Mouse (Mus musculus): ENCODE measurements around the gene Actr3b. TPM values are rescaled to one million over a fixed set of nuclear protein-coding genes. Genes with fewer than 3 reads are reported as not detected.
"Not testable (repeated sequence)": the region's sequence is repeated elsewhere in the genome, so short reads cannot be mapped to it uniquely, and the experiment has no call there.

Actr3b gene
- polyA plus RNA-seq, 1 experiment from 2014 or later: 49.3 TPM

GRCm38 (mm10) chr5:25870632-25871031 is 110.8 kb downstream of the Actr3b start:
- peak; percentile 30; the same call in 1 of the 2 replicates for ATAC-seq (replicated peaks)
- no peaks in the 10 kb centered on the region for H3K9me3 ChIP-seq
- no peak overlapping the region for H3K4me3 ChIP-seq
- no peak overlapping the region for H3K4me2 ChIP-seq (replicated peaks)
- H3K4me1 ChIP-seq: peaks cover 16% of the 10 kb centered on the region
- H3K27me3 ChIP-seq: no peaks in the 10 kb centered on the region
- H3K27ac ChIP-seq (replicated peaks): no peak overlapping the region
- H3K36me3 ChIP-seq: no peaks in the 10 kb centered on the region
- H3K9ac ChIP-seq (replicated peaks): no peak overlapping the region
- WGBS: 70% methylated on average over 3 of the region's 3 CpGs

- Histone ChIP-seq H3K4me2 (replicated peaks) (no peak overlapping the region), H3K27me3 (no peaks in the 10 kb centered on the region), H3K4me3 (no peak overlapping the region), H3K4me1 (peaks cover 16% of the 10 kb centered on the region), H3K27ac (replicated peaks) (no peak overlapping the region), H3K9ac (replicated peaks) (no peak overlapping the region), H3K36me3 (no peaks in the 10 kb centered on the region), H3K9me3 (no peaks in the 10 kb centered on the region)
- peak; percentile 76 for ATAC-seq (replicated peaks)
- WGBS: 61% methylated on average over 12 of the region's 12 CpGs
These were observed 111.7 kb downstream of the Actr3b start for GRCm38 (mm10) chr5:25871342-25872023.

GRCm38 (mm10) chr5:25873046-25873445 is 113.2 kb downstream of the Actr3b start:
- Histone ChIP-seq H3K4me1 (peaks cover 16% of the 10 kb centered on the region), H3K9ac (replicated peaks) (no peak overlapping the region), H3K4me2 (replicated peaks) (no peak overlapping the region), H3K27me3 (no peaks in the 10 kb centered on the region), H3K36me3 (no peaks in the 10 kb centered on the region), H3K27ac (replicated peaks) (no peak overlapping the region), H3K9me3 (no peaks in the 10 kb centered on the region), H3K4me3 (no peak overlapping the region)
- ATAC-seq (replicated peaks): no peak
- WGBS: 76% methylated on average over 2 of the region's 2 CpGs

- not testable (repeated sequence) for H3K4me1 ChIP-seq; H3K4me3 ChIP-seq; ATAC-seq (replicated peaks); H3K36me3 ChIP-seq; H3K27ac ChIP-seq (replicated peaks); H3K9ac ChIP-seq (replicated peaks); H3K4me2 ChIP-seq (replicated peaks); H3K27me3 ChIP-seq; H3K9me3 ChIP-seq
These were observed 116.1 kb downstream of the Actr3b start for GRCm38 (mm10) chr5:25875927-25876326.

- H3K4me3 ChIP-seq: no peak overlapping the region
- no peaks in the 10 kb centered on the region for H3K27me3 ChIP-seq
- H3K9ac ChIP-seq (replicated peaks): no peak overlapping the region
- no peaks in the 10 kb centered on the region for H3K4me1 ChIP-seq
- no peak for ATAC-seq (replicated peaks)
- H3K27ac ChIP-seq (replicated peaks): no peak overlapping the region
- H3K9me3 ChIP-seq: no peaks in the 10 kb centered on the region
- WGBS: 76% methylated on average over 5 of the region's 5 CpGs
- H3K4me2 ChIP-seq (replicated peaks): no peak overlapping the region
- H3K36me3 ChIP-seq: no peaks in the 10 kb centered on the region
These were observed 117.5 kb downstream of the Actr3b start for GRCm38 (mm10) chr5:25877281-25877680.

GRCm38 (mm10) chr5:25877996-25878395 is 118.2 kb downstream of the Actr3b start:
- Histone ChIP-seq H3K4me1 (no peaks in the 10 kb centered on the region), H3K9me3 (no peaks in the 10 kb centered on the region), H3K4me2 (replicated peaks) (no peak overlapping the region), H3K27ac (replicated peaks) (no peak overlapping the region), H3K4me3 (no peak overlapping the region), H3K27me3 (no peaks in the 10 kb centered on the region), H3K9ac (replicated peaks) (no peak overlapping the region), H3K36me3 (no peaks in the 10 kb centered on the region)
- 80% methylated on average over 3 of the region's 3 CpGs for WGBS
- ATAC-seq (replicated peaks): no peak

- Histone ChIP-seq H3K9me3 (peaks cover 7% of the 10 kb centered on the region; the same call in 1 of the 2 replicates), H3K4me2 (replicated peaks) (no peak overlapping the region), H3K36me3 (no peaks in the 10 kb centered on the region), H3K9ac (replicated peaks) (no peak overlapping the region), H3K27ac (replicated peaks) (no peak overlapping the region), H3K4me1 (peaks cover 4% of the 10 kb centered on the region; the same call in 1 of the 2 replicates), H3K27me3 (no peaks in the 10 kb centered on the region), H3K4me3 (no peak overlapping the region)
- 84% methylated on average over 3 of the region's 3 CpGs for WGBS
- no peak for ATAC-seq (replicated peaks)
These were observed 126.9 kb downstream of the Actr3b start for GRCm38 (mm10) chr5:25886708-25887107.

GRCm38 (mm10) chr5:25889746-25890382 is 130.1 kb downstream of the Actr3b start:
- Histone ChIP-seq H3K4me1 (peaks cover 4% of the 10 kb centered on the region; the same call in 1 of the 2 replicates), H3K9me3 (peaks cover 3% of the 10 kb centered on the region; the same call in 1 of the 2 replicates), H3K36me3 (no peaks in the 10 kb centered on the region), H3K9ac (replicated peaks) (no peak overlapping the region), H3K4me3 (no peak overlapping the region), H3K27ac (replicated peaks) (no peak overlapping the region), H3K4me2 (replicated peaks) (no peak overlapping the region), H3K27me3 (no peaks in the 10 kb centered on the region)
- ATAC-seq (replicated peaks): no peak
- 35% methylated on average over 3 of the region's 3 CpGs for WGBS

- Histone ChIP-seq H3K27me3 (no peaks in the 10 kb centered on the region), H3K4me2 (replicated peaks) (no peak overlapping the region), H3K9me3 (no peaks in the 10 kb centered on the region), H3K4me1 (peaks cover 4% of the 10 kb centered on the region; the same call in 1 of the 2 replicates), H3K27ac (replicated peaks) (no peak overlapping the region), H3K4me3 (no peak overlapping the region), H3K36me3 (no peaks in the 10 kb centered on the region), H3K9ac (replicated peaks) (no peak overlapping the region)
- 93% methylated on average over 1 of the region's 1 CpGs for WGBS
- ATAC-seq (replicated peaks): 0 out of 2 replicates have a peak, but pooled peaks have one; percentile 43
These were observed 131.5 kb downstream of the Actr3b start for GRCm38 (mm10) chr5:25891321-25891720.

Other genes starting within 250 kb of the Actr3b start
- 0.31 TPM in 1 of 2 replicates, not detected in the other for gene Cct8l1, start 243.9 kb upstream of the Actr3b start, polyA plus RNA-seq (2015; fragmentation: Nextera tagmentation; extraction: Ambion mirVana)
- 6.6 and 7.7 TPM in 2 replicates for gene Xrcc2, start 54.2 kb upstream of the Actr3b start, polyA plus RNA-seq (2015; fragmentation: Nextera tagmentation; extraction: Ambion mirVana)
- gene Gm21663, start 182.4 kb downstream of the Actr3b start, polyA plus RNA-seq (2015; fragmentation: Nextera tagmentation; extraction: Ambion mirVana): not detected in 2 replicates
- gene Gm21671, start 194.4 kb downstream of the Actr3b start, polyA plus RNA-seq (2015; fragmentation: Nextera tagmentation; extraction: Ambion mirVana): not detected in 2 replicates
- 0.05 TPM in 1 of 2 replicates, not detected in the other for gene Gm21680, start 212.7 kb downstream of the Actr3b start, polyA plus RNA-seq (2015; fragmentation: Nextera tagmentation; extraction: Ambion mirVana)
- 0.17 TPM in 1 of 2 replicates, not detected in the other for gene Gm21698, start 228.7 kb downstream of the Actr3b start, polyA plus RNA-seq (2015; fragmentation: Nextera tagmentation; extraction: Ambion mirVana)
- gene Gm1979, start 244.8 kb downstream of the Actr3b start, polyA plus RNA-seq (2015; fragmentation: Nextera tagmentation; extraction: Ambion mirVana): not detected in 2 replicates